Mouse (Mus musculus) thymus, adult 2 months (tissue): ENCODE measurements around the gene Ndel1.

Experiments used
- CTCF ChIP-seq: fragments of 200-500 bp; IDR thresholded peaks from 2 replicates; pipeline ENCODE4 v1.5.1; 2012; ENCODE audit warnings: mild to moderate bottlenecking, control low read depth, low read length, moderate library complexity, borderline replicate concordance; ENCODE audit not compliant: control insufficient read depth, poor library complexity, insufficient read depth; ENCODE audit errors: extremely low read depth
- POLR2A ChIP-seq: fragments of 200-500 bp; IDR thresholded peaks from 2 replicates; pipeline ENCODE4 v1.6.1; 2012; ENCODE audit warnings: mild to moderate bottlenecking, low read length, control low read depth, moderate library complexity; ENCODE audit not compliant: control insufficient read depth, poor library complexity, insufficient read depth; ENCODE audit errors: extremely low read depth

- no peak for TF ChIP-seq POLR2A
- no peak for TF ChIP-seq CTCF
Measured at GRCm38 (mm10) chr11:68874841-68875240, 3.2 kb upstream of the Ndel1 start.
